Mouse (Mus musculus): ENCODE measurements at regions not wholly inside any gene's neighbourhood (a gene's known extent, or its start where the extent isn't known, plus 50 kb on each side); places are given as distances from the start of the nearest gene placed in this dataset.

GRCm38 (mm10) chr15:61670556-61670955, 747.7 kb upstream of the A1bg start:
- no peak overlapping the region for H3K27ac ChIP-seq (ENCODE audit: control insufficient read depth, insufficient read depth, low read depth, low read length, poor library complexity)
- H3K4me1 ChIP-seq (ENCODE audit: control insufficient read depth, insufficient read depth, low read length): no peaks in the 10 kb centered on the region
- 29% methylated on average over 5 of the region's 5 CpGs for WGBS
- H3K4me3 ChIP-seq (replicated peaks; ENCODE audit: control insufficient read depth, low read depth, low read length): no peak overlapping the region
- TF ChIP-seq POLR2A (IDR thresholded peaks at IDR 0.05; ENCODE audit: borderline replicate concordance, control insufficient read depth, low read depth, low read length) (no peak), CTCF (IDR thresholded peaks at IDR 0.05; ENCODE audit: control insufficient read depth, insufficient read depth, low read length) (no peak)

- no peak overlapping the region for H3K27ac ChIP-seq (ENCODE audit: control insufficient read depth, insufficient read depth, low read depth, low read length, poor library complexity)
- no peak overlapping the region for H3K4me3 ChIP-seq (replicated peaks; ENCODE audit: control insufficient read depth, low read depth, low read length)
- 67% methylated on average over 3 of the region's 3 CpGs for WGBS
- H3K4me1 ChIP-seq (ENCODE audit: control insufficient read depth, insufficient read depth, low read length): no peaks in the 10 kb centered on the region
- TF ChIP-seq POLR2A (IDR thresholded peaks at IDR 0.05; ENCODE audit: borderline replicate concordance, control insufficient read depth, low read depth, low read length) (no peak), CTCF (IDR thresholded peaks at IDR 0.05; ENCODE audit: control insufficient read depth, insufficient read depth, low read length) (no peak)
Measured at GRCm38 (mm10) chr15:61660581-61660980, 737.8 kb upstream of the A1bg start.

- H3K27ac ChIP-seq (ENCODE audit: control insufficient read depth, insufficient read depth, low read depth, low read length, poor library complexity): no peak overlapping the region
- TF ChIP-seq POLR2A (IDR thresholded peaks at IDR 0.05; ENCODE audit: borderline replicate concordance, control insufficient read depth, low read depth, low read length): no peak
- TF ChIP-seq CTCF (IDR thresholded peaks at IDR 0.05; ENCODE audit: control insufficient read depth, insufficient read depth, low read length): no peak
- no peak overlapping the region for H3K4me3 ChIP-seq (replicated peaks; ENCODE audit: control insufficient read depth, low read depth, low read length)
- H3K4me1 ChIP-seq (ENCODE audit: control insufficient read depth, insufficient read depth, low read length): no peaks in the 10 kb centered on the region
Measured at GRCm38 (mm10) chr15:61656951-61657350, 734.1 kb upstream of the A1bg start.

- WGBS: 83% methylated on average over 1 of the region's 1 CpGs
- H3K4me3 ChIP-seq (replicated peaks; ENCODE audit: control insufficient read depth, low read depth, low read length): no peak overlapping the region
- H3K4me1 ChIP-seq (ENCODE audit: control insufficient read depth, insufficient read depth, low read length): no peaks in the 10 kb centered on the region
- TF ChIP-seq POLR2A (IDR thresholded peaks at IDR 0.05; ENCODE audit: borderline replicate concordance, control insufficient read depth, low read depth, low read length) (no peak), CTCF (IDR thresholded peaks at IDR 0.05; ENCODE audit: control insufficient read depth, insufficient read depth, low read length) (no peak)
- no peak overlapping the region for H3K27ac ChIP-seq (ENCODE audit: control insufficient read depth, insufficient read depth, low read depth, low read length, poor library complexity)
Measured at GRCm38 (mm10) chr15:61654846-61655245, 732.0 kb upstream of the A1bg start.

- H3K4me1 ChIP-seq (ENCODE audit: control insufficient read depth, insufficient read depth, low read length): no peaks in the 10 kb centered on the region
- H3K27ac ChIP-seq (ENCODE audit: control insufficient read depth, insufficient read depth, low read depth, low read length, poor library complexity): no peak overlapping the region
- H3K4me3 ChIP-seq (replicated peaks; ENCODE audit: control insufficient read depth, low read depth, low read length): no peak overlapping the region
- 81% methylated on average over 1 of the region's 1 CpGs for WGBS
- TF ChIP-seq POLR2A (IDR thresholded peaks at IDR 0.05; ENCODE audit: borderline replicate concordance, control insufficient read depth, low read depth, low read length): no peak
- no peak for TF ChIP-seq CTCF (IDR thresholded peaks at IDR 0.05; ENCODE audit: control insufficient read depth, insufficient read depth, low read length)
Measured at GRCm38 (mm10) chr15:61653853-61654252, 731.0 kb upstream of the A1bg start.

GRCm38 (mm10) chr15:61618638-61619500, 696.1 kb upstream of the A1bg start:
- WGBS: 64% methylated on average over 8 of the region's 8 CpGs
- TF ChIP-seq POLR2A (IDR thresholded peaks at IDR 0.05; ENCODE audit: borderline replicate concordance, control insufficient read depth, low read depth, low read length) (no peak), CTCF (IDR thresholded peaks at IDR 0.05; ENCODE audit: control insufficient read depth, insufficient read depth, low read length) (no peak)
- Histone ChIP-seq H3K4me1 (ENCODE audit: control insufficient read depth, insufficient read depth, low read length) (no peaks in the 10 kb centered on the region), H3K4me3 (replicated peaks; ENCODE audit: control insufficient read depth, low read depth, low read length) (no peak overlapping the region), H3K27ac (ENCODE audit: control insufficient read depth, insufficient read depth, low read depth, low read length, poor library complexity) (no peak overlapping the region)

GRCm38 (mm10) chr15:61610662-61611061, 687.9 kb upstream of the A1bg start:
- WGBS: 82% methylated on average over 3 of the region's 3 CpGs
- H3K27ac ChIP-seq (ENCODE audit: control insufficient read depth, insufficient read depth, low read depth, low read length, poor library complexity): no peak overlapping the region
- TF ChIP-seq POLR2A (IDR thresholded peaks at IDR 0.05; ENCODE audit: borderline replicate concordance, control insufficient read depth, low read depth, low read length) (no peak), CTCF (IDR thresholded peaks at IDR 0.05; ENCODE audit: control insufficient read depth, insufficient read depth, low read length) (no peak)
- no peaks in the 10 kb centered on the region for H3K4me1 ChIP-seq (ENCODE audit: control insufficient read depth, insufficient read depth, low read length)
- no peak overlapping the region for H3K4me3 ChIP-seq (replicated peaks; ENCODE audit: control insufficient read depth, low read depth, low read length)

GRCm38 (mm10) chr15:61609656-61610055, 686.8 kb upstream of the A1bg start:
- Histone ChIP-seq H3K27ac (ENCODE audit: control insufficient read depth, insufficient read depth, low read depth, low read length, poor library complexity) (no peak overlapping the region), H3K4me1 (ENCODE audit: control insufficient read depth, insufficient read depth, low read length) (no peaks in the 10 kb centered on the region), H3K4me3 (replicated peaks; ENCODE audit: control insufficient read depth, low read depth, low read length) (no peak overlapping the region)
- 85% methylated on average over 6 of the region's 6 CpGs for WGBS
- TF ChIP-seq CTCF (IDR thresholded peaks at IDR 0.05; ENCODE audit: control insufficient read depth, insufficient read depth, low read length): no peak
- no peak for TF ChIP-seq POLR2A (IDR thresholded peaks at IDR 0.05; ENCODE audit: borderline replicate concordance, control insufficient read depth, low read depth, low read length)
